Mouse (Mus musculus) C2C12 (cell line): ENCODE results near the gene Tenm4. TPM values are rescaled to one million over a fixed set of nuclear protein-coding genes. Genes with fewer than 3 reads are reported as not detected.

Experiments used
- H3K27me3 ChIP-seq: one replicate; pipeline ENCODE4 v1.6.1; 2011; ENCODE audit not compliant: control insufficient read depth, insufficient read depth, insufficient read length
- H3K36me3 ChIP-seq: one replicate; pipeline ENCODE4 v1.6.1; 2011; ENCODE audit not compliant: control insufficient read depth, insufficient read depth
- H3K4me3 ChIP-seq: one replicate; pipeline ENCODE4 v1.5.1; 2011; ENCODE audit warnings: mild to moderate bottlenecking, control low read depth; ENCODE audit not compliant: poor library complexity, insufficient read depth, severe bottlenecking
- H3K79me2 ChIP-seq: one replicate; pipeline ENCODE4 v1.6.1; 2011; ENCODE audit not compliant: control insufficient read depth, insufficient read depth
- H3K79me3 ChIP-seq: one replicate; pipeline ENCODE4 v1.6.1; 2011; ENCODE audit warnings: low read depth, control low read depth
- H3ac ChIP-seq: one replicate; pipeline ENCODE3; 2011; ENCODE audit warnings: low read depth; ENCODE audit not compliant: control insufficient read depth, insufficient read length
- CEBPB ChIP-seq: IDR thresholded peaks from one replicate; pipeline ENCODE4 v1.6.1; 2011; ENCODE audit warnings: low read depth, mild to moderate bottlenecking, control low read depth, moderate library complexity
- CTCF ChIP-seq: IDR thresholded peaks from one replicate; pipeline ENCODE4 v1.5.1; 2011; ENCODE audit not compliant: control insufficient read depth, insufficient read depth, insufficient read length
- FOSL1 ChIP-seq: IDR thresholded peaks from one replicate; pipeline ENCODE4 v1.8.0; 2011; ENCODE audit warnings: mild to moderate bottlenecking, low read length; ENCODE audit not compliant: poor library complexity, insufficient read depth, severe bottlenecking
- MAX ChIP-seq: IDR thresholded peaks from one replicate; pipeline ENCODE4 v1.6.1; 2011; ENCODE audit warnings: mild to moderate bottlenecking, control low read depth
- MYOD1 ChIP-seq: IDR thresholded peaks from one replicate; pipeline ENCODE4 v1.6.1; 2011; ENCODE audit warnings: low read depth; ENCODE audit not compliant: control insufficient read depth, insufficient read length
- MYOG ChIP-seq: IDR thresholded peaks from one replicate; pipeline ENCODE4 v1.6.1; 2011; ENCODE audit not compliant: control insufficient read depth, insufficient read length; ENCODE audit errors: extremely low read depth
- USF1 ChIP-seq: IDR thresholded peaks from one replicate; pipeline ENCODE4 v1.6.1; 2011; ENCODE audit warnings: low read depth, mild to moderate bottlenecking, control low read depth, moderate library complexity
- polyA plus RNA-seq: library from polyadenylated mRNA; unstranded; fragments of >200 nt; fragmentation: generic; extraction: Trizol; gene quantifications from one replicate; pipeline ENCODE4 v1.2.1, GENCODE M21; 2012; ENCODE audit warnings: missing spikeins

The Tenm4 gene
- polyA plus RNA-seq, 1 experiment, result 0.71 TPM

- TF ChIP-seq MYOD1 (no peak), USF1 (no peak), MAX (no peak), MYOG (no peak), CEBPB (no peak), FOSL1 (no peak), CTCF (no peak)
- Histone ChIP-seq H3ac (no peak overlapping the region), H3K79me2 (no peaks in the 10 kb centered on the region), H3K36me3 (no peaks in the 10 kb centered on the region), H3K79me3 (no peaks in the 10 kb centered on the region), H3K4me3 (no peak overlapping the region), H3K27me3 (peaks cover 8% of the 10 kb centered on the region)
These were observed 41.8 kb downstream of the Tenm4 start for GRCm38 (mm10) chr7:96212592-96213541.

- Histone ChIP-seq H3K79me3 (no peaks in the 10 kb centered on the region), H3K79me2 (no peaks in the 10 kb centered on the region), H3K36me3 (no peaks in the 10 kb centered on the region), H3K4me3 (no peak overlapping the region), H3ac (no peak overlapping the region), H3K27me3 (peaks cover 8% of the 10 kb centered on the region)
- TF ChIP-seq CTCF (no peak), USF1 (no peak), MAX (no peak), FOSL1 (no peak), MYOG (no peak), CEBPB (no peak), MYOD1 (no peak)
These were observed 42.7 kb downstream of the Tenm4 start for GRCm38 (mm10) chr7:96213741-96214140.

DNA sequence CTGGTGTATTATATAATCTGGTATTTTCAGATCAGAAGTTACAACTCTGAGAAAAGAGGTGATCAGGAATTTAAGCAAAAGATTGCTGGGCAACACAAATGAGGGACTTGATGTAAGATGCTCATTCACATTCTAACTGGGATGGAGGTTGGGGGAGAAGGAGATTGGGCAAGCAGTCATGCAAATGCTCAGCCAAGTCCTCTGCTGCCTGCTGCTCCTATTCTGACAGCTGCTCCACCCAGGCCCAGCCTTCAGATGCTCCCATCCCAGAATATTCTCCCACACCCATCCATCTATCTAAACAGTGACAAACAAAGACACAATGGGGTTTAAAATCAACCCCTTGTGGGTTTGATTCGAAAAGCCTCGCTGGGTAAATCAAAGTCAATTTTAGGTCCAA lies 43.8 kb downstream of the Tenm4 start:
- Histone ChIP-seq H3K27me3 (peaks cover 8% of the 10 kb centered on the region), H3K36me3 (no peaks in the 10 kb centered on the region), H3K4me3 (no peak overlapping the region), H3K79me3 (no peaks in the 10 kb centered on the region), H3ac (no peak overlapping the region), H3K79me2 (no peaks in the 10 kb centered on the region)
- TF ChIP-seq CEBPB (no peak), USF1 (no peak), FOSL1 (no peak), CTCF (no peak), MYOD1 (no peak), MAX (no peak), MYOG (no peak)

GRCm38 (mm10) chr7:96215894-96216509 lies 45.0 kb downstream of the Tenm4 start:
- Histone ChIP-seq H3K27me3 (peaks cover 8% of the 10 kb centered on the region), H3K36me3 (no peaks in the 10 kb centered on the region), H3K79me2 (no peaks in the 10 kb centered on the region), H3K4me3 (no peak overlapping the region), H3K79me3 (no peaks in the 10 kb centered on the region), H3ac (no peak overlapping the region)
- no peak for TF ChIP-seq CEBPB
- TF ChIP-seq MAX, result no peak
- no peak for TF ChIP-seq MYOD1
- TF ChIP-seq CTCF, result no peak
- no peak for TF ChIP-seq USF1
- TF ChIP-seq FOSL1, result no peak
- TF ChIP-seq MYOG, result no peak

- H3K36me3 ChIP-seq, result no peaks in the 10 kb centered on the region
- no peak overlapping the region for H3K4me3 ChIP-seq
- H3K27me3 ChIP-seq, result no peaks in the 10 kb centered on the region
- no peaks in the 10 kb centered on the region for H3K79me2 ChIP-seq
- no peak for TF ChIP-seq CTCF
- TF ChIP-seq CEBPB, result no peak
- no peak for TF ChIP-seq MAX
- no peak for TF ChIP-seq FOSL1
- no peak for TF ChIP-seq MYOG
- TF ChIP-seq USF1, result no peak
- TF ChIP-seq MYOD1, result no peak
- H3K79me3 ChIP-seq, result no peaks in the 10 kb centered on the region
- no peak overlapping the region for H3ac ChIP-seq
These were observed 48.3 kb downstream of the Tenm4 start for GRCm38 (mm10) chr7:96219386-96219785.
